Mouse (Mus musculus): ENCODE results near the gene Agap2.

DNA sequence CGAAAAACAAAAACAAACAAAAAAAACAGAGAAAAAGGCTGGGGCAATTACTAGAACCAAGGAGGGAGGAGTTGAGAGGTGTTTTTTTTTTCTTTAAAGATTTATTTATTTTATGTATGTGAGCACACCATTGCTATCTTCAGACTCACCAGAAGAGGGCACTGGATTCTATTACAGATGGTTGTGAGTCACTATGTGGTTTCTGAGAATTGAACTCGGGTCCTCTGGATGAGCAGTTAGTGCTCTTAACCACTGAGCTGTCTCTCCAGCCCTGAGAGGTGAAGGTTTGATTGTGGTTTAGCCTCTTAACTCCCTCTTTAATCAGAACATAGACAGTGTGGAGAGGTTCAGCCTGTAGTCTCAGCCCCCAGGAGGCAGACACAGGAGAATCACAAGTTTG is 40.0 kb downstream of the Agap2 start:
- no peak for TF ChIP-seq POLR2A (IDR thresholded peaks at IDR 0.05; ENCODE audit: borderline replicate concordance, extremely low read depth, low read depth, low read length)
- no peak for TF ChIP-seq CTCF (IDR thresholded peaks at IDR 0.05; ENCODE audit: insufficient read depth, low read length)

All from lung, adult 2 months (tissue).